Mouse (Mus musculus): ENCODE data around the gene Add3. TPM values are rescaled to one million over a fixed set of nuclear protein-coding genes. Genes with fewer than 3 reads are reported as not detected.

The Add3 gene
- polyA plus RNA-seq, 1 experiment from 2014 or later: 100 TPM

DNA sequence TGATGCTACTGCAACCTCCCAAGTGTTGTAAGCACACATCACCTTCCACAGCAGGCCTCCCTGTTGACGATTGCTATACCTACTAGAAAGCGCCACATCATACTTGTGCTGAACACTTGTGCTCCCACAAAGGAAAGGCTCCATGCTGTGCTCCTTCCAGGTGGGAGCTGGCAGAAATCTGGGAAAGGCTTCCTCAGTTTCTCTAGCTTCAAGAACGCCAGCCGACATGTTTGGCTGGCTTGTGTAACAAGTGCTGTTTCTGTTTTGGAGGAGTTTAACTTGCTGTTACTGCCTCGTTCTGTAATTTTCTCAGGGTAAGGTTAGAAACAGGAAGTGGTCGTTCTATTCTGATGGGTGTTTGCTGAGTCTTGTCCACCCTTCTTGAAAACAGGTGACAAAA is 22.7 kb downstream of the Add3 start:
- no peak overlapping the region for H3K4me3 ChIP-seq (ENCODE audit: low read depth, low read length)
- WGBS: 74% methylated on average over 6 of the region's 6 CpGs
- no peaks in the 10 kb centered on the region for H3K36me3 ChIP-seq (ENCODE audit: insufficient read depth, low read length)
- no peaks in the 10 kb centered on the region for H3K9me3 ChIP-seq (ENCODE audit: low read length)
- DNase-seq (ENCODE audit: low spot score) (no peak), ATAC-seq (no peak)
- H3K27ac ChIP-seq (ENCODE audit: low read length): no peak overlapping the region
- H3K27me3 ChIP-seq (replicated peaks; ENCODE audit: insufficient read depth, low read length): no peaks in the 10 kb centered on the region
- H3K4me2 ChIP-seq (replicated peaks; ENCODE audit: low read depth, low read length): no peak overlapping the region
- H3K4me1 ChIP-seq (ENCODE audit: insufficient read depth, low read depth, low read length): 0 out of 2 replicates have a peak, but pooled peaks cover 3% of the 10 kb centered on the region
- no peak overlapping the region for H3K9ac ChIP-seq (replicated peaks; ENCODE audit: low read depth)
- no peak for TF ChIP-seq CTCF (IDR thresholded peaks at IDR 0.05)
- no peak for TF ChIP-seq EP300 (IDR thresholded peaks at IDR 0.05)

DNA sequence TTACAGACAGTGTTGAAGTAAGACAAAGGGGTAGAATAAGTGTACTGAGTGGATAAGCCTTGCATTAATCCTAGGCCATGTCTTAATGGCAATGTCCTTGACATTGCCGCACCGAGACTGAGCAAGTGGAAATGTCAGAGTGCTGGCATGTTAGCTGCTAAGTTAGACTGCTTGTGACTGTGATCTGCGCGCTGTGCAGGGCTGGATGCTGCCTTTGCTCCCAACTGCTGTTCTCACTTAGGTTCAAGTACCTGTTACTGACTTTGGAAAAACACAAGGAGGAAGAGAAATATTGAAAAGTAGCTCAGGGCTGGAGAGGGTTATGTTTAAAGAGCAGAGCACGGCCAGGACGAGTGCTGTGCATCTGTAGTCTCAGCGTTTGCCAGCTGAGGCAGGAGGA is 24.4 kb downstream of the Add3 start:
- H3K4me3 ChIP-seq (ENCODE audit: low read depth, low read length): no peak overlapping the region
- 0 out of 2 replicates have a peak, but pooled peaks cover 3% of the 10 kb centered on the region for H3K4me1 ChIP-seq (ENCODE audit: insufficient read depth, low read depth, low read length)
- H3K36me3 ChIP-seq (ENCODE audit: insufficient read depth, low read length): no peaks in the 10 kb centered on the region
- WGBS: 50% methylated on average over 7 of the region's 7 CpGs
- no peak; the same call in 1 of the 2 replicates for ATAC-seq
- H3K4me2 ChIP-seq (replicated peaks; ENCODE audit: low read depth, low read length): no peak overlapping the region
- H3K27ac ChIP-seq (ENCODE audit: low read length): no peak overlapping the region
- TF ChIP-seq EP300 (IDR thresholded peaks at IDR 0.05): no peak
- no peak for TF ChIP-seq CTCF (IDR thresholded peaks at IDR 0.05)
- no peaks in the 10 kb centered on the region for H3K27me3 ChIP-seq (replicated peaks; ENCODE audit: insufficient read depth, low read length)
- no peaks in the 10 kb centered on the region for H3K9me3 ChIP-seq (ENCODE audit: low read length)
- peak; percentile 11 for DNase-seq (ENCODE audit: low spot score)
- H3K9ac ChIP-seq (replicated peaks; ENCODE audit: low read depth): no peak overlapping the region

- 0 out of 2 replicates have a peak, but pooled peaks cover 3% of the 10 kb centered on the region for H3K4me1 ChIP-seq (ENCODE audit: insufficient read depth, low read depth, low read length)
- no peak overlapping the region for H3K9ac ChIP-seq (replicated peaks; ENCODE audit: low read depth)
- H3K27me3 ChIP-seq (replicated peaks; ENCODE audit: insufficient read depth, low read length): no peaks in the 10 kb centered on the region
- 35% methylated on average over 4 of the region's 4 CpGs for WGBS
- ATAC-seq (no peak), DNase-seq (ENCODE audit: low spot score) (peak; percentile 66)
- TF ChIP-seq CTCF (IDR thresholded peaks at IDR 0.05): no peak
- no peak for TF ChIP-seq EP300 (IDR thresholded peaks at IDR 0.05)
- no peak overlapping the region for H3K4me3 ChIP-seq (ENCODE audit: low read depth, low read length)
- H3K4me2 ChIP-seq (replicated peaks; ENCODE audit: low read depth, low read length): no peak overlapping the region
- no peak overlapping the region for H3K27ac ChIP-seq (ENCODE audit: low read length)
- no peaks in the 10 kb centered on the region for H3K36me3 ChIP-seq (ENCODE audit: insufficient read depth, low read length)
- H3K9me3 ChIP-seq (ENCODE audit: low read length): no peaks in the 10 kb centered on the region
Measured at GRCm38 (mm10) chr19:53165305-53166240, 25.3 kb downstream of the Add3 start.

DNA sequence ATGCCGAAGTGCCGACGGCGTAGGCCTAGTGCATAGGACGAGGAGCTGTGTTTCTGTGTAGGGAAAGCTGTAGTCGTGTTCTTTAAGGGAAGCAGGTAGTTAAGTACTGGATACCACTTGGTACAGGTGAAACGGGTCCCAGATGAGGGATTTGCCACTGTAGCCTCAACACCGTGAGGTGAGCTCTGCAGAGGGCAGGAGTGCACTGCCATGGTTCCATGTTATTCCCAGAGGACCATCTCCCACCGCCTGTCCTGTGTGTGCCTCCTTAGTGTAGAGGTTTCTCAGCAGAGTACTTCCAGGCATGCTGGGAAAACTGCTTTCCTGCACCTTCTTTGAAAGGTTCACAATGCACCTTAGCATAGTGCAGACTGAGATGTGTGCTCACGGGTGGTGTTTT is 26.1 kb downstream of the Add3 start:
- DNase-seq (ENCODE audit: low spot score) (no peak), ATAC-seq (no peak)
- 87% methylated on average over 10 of the region's 10 CpGs for WGBS

DNA sequence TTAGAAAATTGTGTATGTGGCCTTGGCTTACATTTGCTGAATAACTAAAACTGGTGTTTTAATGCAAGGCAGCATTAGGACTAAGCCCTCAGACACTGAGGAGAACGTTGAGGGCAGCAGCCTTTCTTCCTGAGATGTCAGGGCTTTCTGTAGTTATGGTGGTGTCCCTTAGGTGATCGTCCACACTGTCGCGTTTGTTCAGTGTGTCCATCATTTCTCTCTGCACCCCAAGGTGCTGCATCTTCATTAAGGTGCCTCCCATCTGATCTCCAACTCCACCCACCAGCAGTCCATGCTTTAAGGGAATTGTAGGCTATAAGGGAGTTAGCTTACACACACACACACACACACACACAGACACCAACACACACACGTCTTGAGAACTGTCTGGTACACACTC is 28.3 kb downstream of the Add3 start:
- H3K27me3 ChIP-seq (replicated peaks; ENCODE audit: insufficient read depth, low read length): no peaks in the 10 kb centered on the region
- H3K9me3 ChIP-seq (ENCODE audit: low read length): no peaks in the 10 kb centered on the region
- H3K36me3 ChIP-seq (ENCODE audit: insufficient read depth, low read length): no peaks in the 10 kb centered on the region
- ATAC-seq (no peak), DNase-seq (ENCODE audit: low spot score) (no peak)
- H3K4me3 ChIP-seq (ENCODE audit: low read depth, low read length): no peak overlapping the region
- 0 out of 2 replicates have a peak, but pooled peaks cover 3% of the 10 kb centered on the region for H3K4me1 ChIP-seq (ENCODE audit: insufficient read depth, low read depth, low read length)
- TF ChIP-seq EP300 (IDR thresholded peaks at IDR 0.05) (no peak), CTCF (IDR thresholded peaks at IDR 0.05) (no peak)
- 56% methylated on average over 5 of the region's 5 CpGs for WGBS
- H3K4me2 ChIP-seq (replicated peaks; ENCODE audit: low read depth, low read length): no peak overlapping the region
- no peak overlapping the region for H3K9ac ChIP-seq (replicated peaks; ENCODE audit: low read depth)
- no peak overlapping the region for H3K27ac ChIP-seq (ENCODE audit: low read length)

More for the DNA sequence above, 26.1 kb downstream of the Add3 start:
- H3K36me3 ChIP-seq (ENCODE audit: insufficient read depth, low read length): no peaks in the 10 kb centered on the region
- no peak overlapping the region for H3K4me3 ChIP-seq (ENCODE audit: low read depth, low read length)
- H3K4me1 ChIP-seq (ENCODE audit: insufficient read depth, low read depth, low read length): 0 out of 2 replicates have a peak, but pooled peaks cover 3% of the 10 kb centered on the region
- no peak overlapping the region for H3K4me2 ChIP-seq (replicated peaks; ENCODE audit: low read depth, low read length)
- no peak overlapping the region for H3K9ac ChIP-seq (replicated peaks; ENCODE audit: low read depth)
- H3K27me3 ChIP-seq (replicated peaks; ENCODE audit: insufficient read depth, low read length): no peaks in the 10 kb centered on the region
- no peak for TF ChIP-seq CTCF (IDR thresholded peaks at IDR 0.05)
- TF ChIP-seq EP300 (IDR thresholded peaks at IDR 0.05): no peak
- no peaks in the 10 kb centered on the region for H3K9me3 ChIP-seq (ENCODE audit: low read length)
- no peak overlapping the region for H3K27ac ChIP-seq (ENCODE audit: low read length)

DNA sequence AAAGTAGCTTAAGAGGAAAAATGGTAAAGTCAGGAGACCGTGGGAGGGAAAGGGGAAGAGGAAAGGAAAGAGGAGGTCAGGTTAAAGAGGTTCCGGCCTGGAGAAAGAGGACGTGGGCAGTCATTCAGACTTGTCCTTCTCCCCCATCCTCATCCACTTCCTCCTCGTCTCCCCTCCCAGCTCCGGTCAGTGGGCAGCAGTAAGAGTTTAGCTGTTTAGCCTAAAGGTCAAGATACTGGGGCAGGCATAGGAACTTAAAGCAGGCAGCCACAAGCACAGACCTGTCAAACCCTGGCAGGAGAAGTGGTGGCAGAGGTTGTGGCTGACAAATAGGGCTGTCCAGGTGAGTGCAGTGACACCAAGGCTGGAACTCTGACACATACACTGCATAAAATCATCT is 30.4 kb downstream of the Add3 start:
- no peak for TF ChIP-seq EP300 (IDR thresholded peaks at IDR 0.05)
- no peak for TF ChIP-seq CTCF (IDR thresholded peaks at IDR 0.05)
- ATAC-seq (no peak), DNase-seq (ENCODE audit: low spot score) (peak; percentile 31)
- Histone ChIP-seq H3K4me2 (replicated peaks; ENCODE audit: low read depth, low read length) (no peak overlapping the region), H3K27me3 (replicated peaks; ENCODE audit: insufficient read depth, low read length) (no peaks in the 10 kb centered on the region), H3K4me1 (ENCODE audit: insufficient read depth, low read depth, low read length) (no peaks in the 10 kb centered on the region), H3K9me3 (ENCODE audit: low read length) (no peaks in the 10 kb centered on the region), H3K27ac (ENCODE audit: low read length) (no peak overlapping the region), H3K4me3 (ENCODE audit: low read depth, low read length) (no peak overlapping the region), H3K9ac (replicated peaks; ENCODE audit: low read depth) (no peak overlapping the region), H3K36me3 (ENCODE audit: insufficient read depth, low read length) (no peaks in the 10 kb centered on the region)
- 44% methylated on average over 5 of the region's 5 CpGs for WGBS

Measured in lung, postnatal 0 days (tissue).